Comparison of ENCODE assay signal across 25 mouse cellular contexts in the genomic region with DNA sequence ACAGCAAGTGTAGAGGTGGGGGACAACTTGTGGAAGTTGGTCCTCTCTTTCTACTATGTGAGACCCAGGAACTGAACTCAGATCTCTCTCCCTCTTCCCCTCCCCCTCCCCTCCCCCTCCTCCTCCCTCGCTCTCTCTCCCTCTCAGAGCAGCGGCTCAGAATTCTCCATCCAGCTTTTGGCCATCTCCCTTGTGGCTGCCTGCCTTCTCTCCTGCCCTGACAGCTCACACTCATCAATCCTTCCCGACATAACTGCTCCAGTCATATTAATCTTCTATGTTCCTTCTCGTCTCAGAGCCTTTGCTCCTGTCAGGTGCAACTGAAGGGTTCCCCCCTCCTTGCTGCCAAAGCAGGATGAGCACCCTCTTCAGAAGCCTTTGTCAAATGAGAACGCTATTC. TPM values are rescaled to one million over a fixed set of nuclear protein-coding genes. Genes with fewer than 3 reads are reported as not detected.
A peak's percentile ranks its signal among the peaks of the same experiment; 100 is the strongest.
DNase-seq lines count a peak whose midpoint lies in the region; ATAC-seq and TF ChIP-seq lines count a peak whose summit lies in the region.
"Had no signal": no experiment of that assay in that cellular context is flagged by ENCODE, and none has a peak within 500 bp of the region (broad histone marks: within the 10 kb centered on the region; RNA-seq: fewer than 3 reads in every experiment).

No protein-coding gene starts in this region.

- H3K27me3 ChIP-seq in midbrain, embryonic 12.5 days, result no peaks in the 10 kb centered on the region
- no peaks in the 10 kb centered on the region for H3K27me3 ChIP-seq in midbrain, embryonic 10.5 days (ENCODE audit: low read depth, poor library complexity, severe bottlenecking)
- H3K27me3 ChIP-seq in hindbrain, embryonic 13.5 days, result no peaks in the 10 kb centered on the region
- no peaks in the 10 kb centered on the region for H3K27me3 ChIP-seq in hindbrain, postnatal 0 days (ENCODE audit: insufficient read depth, low read length)
- H3K27me3 ChIP-seq in midbrain, postnatal 0 days (ENCODE audit: insufficient read depth, low read length), result no peaks in the 10 kb centered on the region
- H3K27me3 ChIP-seq: CH12.LX; embryonic facial prominence, embryonic 12.5 days had no signal

- H3K9me3 ChIP-seq in midbrain, embryonic 12.5 days, result no peaks in the 10 kb centered on the region
- H3K9me3 ChIP-seq in midbrain, embryonic 10.5 days (replicated peaks), result no peaks in the 10 kb centered on the region
- H3K9me3 ChIP-seq in hindbrain, embryonic 13.5 days, result no peaks in the 10 kb centered on the region
- H3K9me3 ChIP-seq in hindbrain, postnatal 0 days (ENCODE audit: low read length), result no peaks in the 10 kb centered on the region
- H3K9me3 ChIP-seq in midbrain, postnatal 0 days (ENCODE audit: low read length), result no peaks in the 10 kb centered on the region
- H3K9me3 ChIP-seq: embryonic facial prominence, embryonic 12.5 days; heart, embryonic 13.5 days had no signal

- no peaks in the 10 kb centered on the region for H3K36me3 ChIP-seq in midbrain, embryonic 12.5 days
- no peaks in the 10 kb centered on the region for H3K36me3 ChIP-seq in midbrain, embryonic 10.5 days
- H3K36me3 ChIP-seq in hindbrain, embryonic 13.5 days, result no peaks in the 10 kb centered on the region
- H3K36me3 ChIP-seq in hindbrain, postnatal 0 days (ENCODE audit: insufficient read depth, low read length), result no peaks in the 10 kb centered on the region
- H3K36me3 ChIP-seq in midbrain, postnatal 0 days (ENCODE audit: insufficient read depth, low read length), result no peaks in the 10 kb centered on the region
- H3K36me3 ChIP-seq: embryonic facial prominence, embryonic 12.5 days; heart, embryonic 13.5 days had no signal

- H3K4me3 ChIP-seq in midbrain, embryonic 12.5 days, result no peak overlapping the region
- H3K4me3 ChIP-seq in midbrain, embryonic 10.5 days, result no peak overlapping the region
- no peak overlapping the region for H3K4me3 ChIP-seq in hindbrain, embryonic 13.5 days
- no peak overlapping the region for H3K4me3 ChIP-seq in hindbrain, postnatal 0 days (ENCODE audit: low read length)
- H3K4me3 ChIP-seq in midbrain, postnatal 0 days (ENCODE audit: low read depth, low read length), result no peak overlapping the region
- H3K4me3 ChIP-seq: embryonic facial prominence, embryonic 12.5 days; gastrocnemius, adult 2 months; heart, embryonic 13.5 days had no signal

- peak overlapping the region; percentile 3; the same call in 1 of the 2 replicates for H3K4me2 ChIP-seq in midbrain, embryonic 12.5 days (replicated peaks)
- no peak overlapping the region for H3K4me2 ChIP-seq in hindbrain, embryonic 13.5 days
- no peak overlapping the region for H3K4me2 ChIP-seq in hindbrain, postnatal 0 days (ENCODE audit: low read depth, low read length)
- no peak overlapping the region for H3K4me2 ChIP-seq in midbrain, postnatal 0 days (ENCODE audit: low read depth, low read length, poor library complexity, severe bottlenecking)
- H3K4me2 ChIP-seq: embryonic facial prominence, embryonic 12.5 days; heart, embryonic 13.5 days had no signal

- no peak for TF ChIP-seq CTCF in hindbrain, postnatal 0 days (IDR thresholded peaks at IDR 0.05; ENCODE audit: low read depth)
- TF ChIP-seq CTCF in midbrain, postnatal 0 days (IDR thresholded peaks at IDR 0.05), result no peak

- ATAC-seq in midbrain, embryonic 12.5 days (ENCODE audit: low FRiP score, low read depth), result peak; percentile 18; the same call in 1 of the 2 replicates
- ATAC-seq in hindbrain, embryonic 13.5 days (ENCODE audit: low FRiP score), result peak; percentile 54
- ATAC-seq in hindbrain, postnatal 0 days, result no peak
- ATAC-seq in midbrain, postnatal 0 days (ENCODE audit: low FRiP score), result no peak
- ATAC-seq: activated CD4-positive, CD25-positive, alpha-beta regulatory T cell, adult 4 months; forebrain, postnatal 0 days; inflammation-experienced regulatory T-cells, adult 6 months; Patski had no signal

- H3K9ac ChIP-seq in midbrain, embryonic 12.5 days (replicated peaks), result no peak overlapping the region
- H3K9ac ChIP-seq in hindbrain, embryonic 13.5 days, result no peak overlapping the region
- no peak overlapping the region for H3K9ac ChIP-seq in hindbrain, postnatal 0 days (replicated peaks; ENCODE audit: low read length)
- H3K9ac ChIP-seq in midbrain, postnatal 0 days (replicated peaks; ENCODE audit: low read length, poor library complexity, severe bottlenecking), result no peak overlapping the region; the same call in 1 of the 2 replicates
- H3K9ac ChIP-seq: embryonic facial prominence, embryonic 12.5 days; forebrain, postnatal 0 days; heart, embryonic 13.5 days had no signal

- 26% methylated on average over 5 of the region's 5 CpGs for WGBS in midbrain, embryonic 12.5 days
- WGBS in midbrain, embryonic 10.5 days, result 52% methylated on average over 5 of the region's 5 CpGs
- WGBS in hindbrain, embryonic 13.5 days, result 13% methylated on average over 5 of the region's 5 CpGs
- 17% methylated on average over 4 of the region's 5 CpGs for WGBS in hindbrain, postnatal 0 days
- 16% methylated on average over 4 of the region's 5 CpGs for WGBS in midbrain, postnatal 0 days

- DNase-seq in midbrain, embryonic 10.5 days (ENCODE audit: low spot score), result no peak
- peak; percentile 6 for DNase-seq in hindbrain, postnatal 0 days (ENCODE audit: low spot score)
- DNase-seq in midbrain, postnatal 0 days (ENCODE audit: low spot score), result peak; percentile 5
- DNase-seq in ovary, adult 18-20 months (ENCODE audit: low spot score), result no peak
- no peak for DNase-seq in kidney, postnatal 25 days
- DNase-seq in testis, postnatal 14 days (ENCODE audit: low spot score), result no peak
- DNase-seq: adrenal gland, postnatal 14 days; cerebellum, adult 2 months; cerebellum, postnatal 10 days; embryo, embryonic 11 days; forebrain, postnatal 0 days; gastrocnemius, adult 2 months; gastrocnemius, postnatal 36 days; heart, adult 11 months; heart, postnatal 36 days; kidney, adult 11 months had no signal

- 0 out of 2 replicates have a peak, but pooled peaks cover 5% of the 10 kb centered on the region for H3K4me1 ChIP-seq in midbrain, embryonic 12.5 days
- H3K4me1 ChIP-seq in midbrain, embryonic 10.5 days, result peaks cover 12% of the 10 kb centered on the region
- H3K4me1 ChIP-seq in hindbrain, embryonic 13.5 days (replicated peaks), result peaks cover 13% of the 10 kb centered on the region
- no peaks in the 10 kb centered on the region for H3K4me1 ChIP-seq in hindbrain, postnatal 0 days (ENCODE audit: insufficient read depth, low read length)
- H3K4me1 ChIP-seq in midbrain, postnatal 0 days (ENCODE audit: insufficient read depth, low read length), result no peaks in the 10 kb centered on the region
- H3K4me1 ChIP-seq: embryonic facial prominence, embryonic 12.5 days; heart, embryonic 13.5 days had no signal

- 0 out of 2 replicates have a peak overlapping the region, but pooled peaks have one; percentile 32 for H3K27ac ChIP-seq in midbrain, embryonic 12.5 days (replicated peaks)
- H3K27ac ChIP-seq in midbrain, embryonic 10.5 days (replicated peaks), result no peak overlapping the region
- H3K27ac ChIP-seq in hindbrain, embryonic 13.5 days, result 0 out of 2 replicates have a peak overlapping the region, but pooled peaks have one; percentile 8
- no peak overlapping the region for H3K27ac ChIP-seq in hindbrain, postnatal 0 days
- H3K27ac ChIP-seq in midbrain, postnatal 0 days (ENCODE audit: low read depth, low read length), result no peak overlapping the region
- H3K27ac ChIP-seq: embryonic facial prominence, embryonic 12.5 days; gastrocnemius, adult 2 months; heart, embryonic 13.5 days had no signal

RNA-seq across cellular contexts. Expression of gene Marco, which starts 46.3 kb away (rescaled TPM):
- not detected in 2 replicates for polyA plus RNA-seq in midbrain, embryonic 12.5 days (2016; fragmentation: Nextera tagmentation; extraction: Ambion mirVana)
- not detected in 2 replicates for polyA plus RNA-seq in midbrain, embryonic 10.5 days (2016; fragmentation: Nextera tagmentation; extraction: Ambion mirVana)
- 0.08 TPM in 1 of 2 replicates, not detected in the other for polyA plus RNA-seq in hindbrain, embryonic 13.5 days (2015; fragmentation: Nextera tagmentation; extraction: Ambion mirVana)
- total RNA-seq in hindbrain, postnatal 0 days (2014; rRNA removed), result not detected in 2 replicates
- 0.15 TPM in 1 of 2 replicates, not detected in the other for polyA plus RNA-seq in hindbrain, postnatal 0 days (2015; fragmentation: Nextera tagmentation; extraction: Ambion mirVana)
- 0.11 TPM in 1 of 2 replicates, not detected in the other for total RNA-seq in midbrain, postnatal 0 days (2014; rRNA removed)
- polyA plus RNA-seq in midbrain, postnatal 0 days (2015; fragmentation: Nextera tagmentation; extraction: Ambion mirVana), result not detected in 2 replicates
- total RNA-seq: adrenal gland, adult 18-20 months; forebrain, postnatal 0 days; gastrocnemius, adult 2 months had no signal
- polyA plus RNA-seq: activated CD4-positive, CD25-positive, alpha-beta regulatory T cell, adult 4 months; cerebellum, adult 2 months; forebrain, postnatal 0 days; Patski had no signal

Comparison
In these comparisons a context has a peak if more than half of its experiments do, and no peak if none do; other contexts are left out.
1. ATAC-seq: peak in midbrain, embryonic 12.5 days (single experiment) and hindbrain, embryonic 13.5 days (single experiment); none in hindbrain, postnatal 0 days (single experiment) and midbrain, postnatal 0 days (single experiment).
2. H3K27ac ChIP-seq: peak in midbrain, embryonic 12.5 days (single experiment) and hindbrain, embryonic 13.5 days (single experiment); none in midbrain, embryonic 10.5 days (single experiment), hindbrain, postnatal 0 days (single experiment) and midbrain, postnatal 0 days (single experiment).
3. DNase-seq: peak in hindbrain, postnatal 0 days (single experiment) and midbrain, postnatal 0 days (single experiment); none in midbrain, embryonic 10.5 days (single experiment), ovary, adult 18-20 months (single experiment), kidney, postnatal 25 days (0 of 2) and testis, postnatal 14 days (single experiment).